Mouse (Mus musculus) left cerebral cortex, postnatal 25 days (tissue): ENCODE results near the gene Adgre5. TPM values are rescaled to one million over a fixed set of nuclear protein-coding genes. Genes with fewer than 3 reads are reported as not detected.

Source experiments
- DNase-seq, 2 experiments: peaks; one replicate each; pipeline ENCODE4 v3.0.0; 2022; ENCODE audit warnings: low spot score in 2 of 2, mixed read lengths in 1 of 2
- intact Hi-C: fragments of 180-260 bp; cut with DNase I; formaldehyde crosslinking; loops from one replicate; pipeline ENCODE4 v1.15.1; 2025
- total RNA-seq, 2 experiments: library from RNA; stranded (reverse); gene quantifications; 2 replicates each; pipeline ENCODE4 v1.2.3; 2021

Gene Adgre5
- total RNA-seq, 2 experiments from 2014 or later, result 9.0 to 9.6 TPM

DNA sequence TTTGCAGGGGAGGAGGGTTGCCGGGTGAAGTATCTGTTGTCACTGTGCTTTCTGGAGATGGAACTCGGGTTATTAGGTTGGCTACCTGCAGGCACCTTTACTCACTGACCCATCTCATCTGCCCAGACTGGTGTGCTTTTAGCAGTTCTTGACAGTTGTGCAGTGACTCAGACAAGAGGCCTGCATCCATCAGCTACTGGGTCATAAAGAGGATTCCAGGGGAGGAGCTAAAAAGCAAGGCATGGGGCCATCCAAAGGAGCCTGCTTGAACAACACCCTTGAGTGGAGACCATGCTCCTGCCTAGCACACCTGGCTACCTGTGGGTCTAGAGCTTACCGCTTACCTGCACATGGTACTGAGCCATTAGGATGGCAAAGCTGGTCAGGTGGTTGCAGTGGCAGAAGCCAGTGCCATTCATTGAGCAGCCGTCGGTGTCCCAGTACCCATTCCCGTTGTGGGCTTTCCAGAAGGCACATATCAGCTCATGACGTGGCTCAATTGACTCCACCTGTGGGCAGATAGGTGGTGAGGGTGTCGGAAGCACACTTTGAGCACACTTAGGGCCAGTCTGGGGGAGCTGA, 15.5 kb downstream of the Adgre5 start:
- no peak for DNase-seq
- intact Hi-C loops, result loop anchor here (2.0 kb wide), 2 partner anchors 169 to 229 kb away; partner anchors contain the start of genes Asf1b and Gm10644

DNA sequence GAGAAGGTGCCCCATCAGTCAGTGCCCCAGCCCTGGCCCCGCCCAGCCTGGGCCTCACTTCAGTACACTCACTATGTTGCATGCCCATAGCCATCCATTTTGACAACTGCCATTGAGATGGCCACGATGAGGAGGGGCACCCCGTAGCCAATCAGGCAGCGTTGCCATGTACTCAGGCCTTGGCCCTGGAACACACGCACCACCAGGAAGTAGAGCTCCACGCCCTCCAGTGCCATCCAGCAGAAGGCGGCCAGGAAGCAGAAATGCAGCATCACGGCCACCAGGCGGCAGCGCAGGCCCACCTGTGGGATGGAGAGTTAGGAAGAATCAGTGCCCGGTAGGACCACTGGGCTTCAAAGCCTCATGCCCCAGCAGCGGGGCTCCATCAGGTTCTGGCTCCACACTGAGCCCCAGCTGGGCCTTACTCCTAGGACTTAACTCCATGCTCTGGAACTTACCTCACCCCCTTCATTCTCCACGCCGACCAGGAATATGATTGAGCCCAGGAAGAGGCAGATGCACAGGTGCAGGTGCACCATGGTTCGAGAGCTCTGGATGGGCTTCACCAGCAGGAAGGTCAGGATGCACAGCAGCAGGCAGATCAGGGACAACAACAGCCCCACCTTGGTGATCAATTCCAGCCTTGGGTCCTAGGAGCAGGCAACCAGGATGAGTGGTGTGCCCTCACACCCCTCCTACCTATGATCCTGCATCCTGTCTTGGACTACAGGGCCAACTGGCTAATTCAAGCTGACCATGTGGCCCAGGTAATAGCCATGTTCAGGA, 16.2 kb downstream of the Adgre5 start:
- DNase-seq, result peak; percentile 79 to 82
- intact Hi-C loops, result loop anchor here (2.0 kb wide), 2 partner anchors 170 to 230 kb away; partner anchors contain the start of genes Asf1b and Gm10644

DNA sequence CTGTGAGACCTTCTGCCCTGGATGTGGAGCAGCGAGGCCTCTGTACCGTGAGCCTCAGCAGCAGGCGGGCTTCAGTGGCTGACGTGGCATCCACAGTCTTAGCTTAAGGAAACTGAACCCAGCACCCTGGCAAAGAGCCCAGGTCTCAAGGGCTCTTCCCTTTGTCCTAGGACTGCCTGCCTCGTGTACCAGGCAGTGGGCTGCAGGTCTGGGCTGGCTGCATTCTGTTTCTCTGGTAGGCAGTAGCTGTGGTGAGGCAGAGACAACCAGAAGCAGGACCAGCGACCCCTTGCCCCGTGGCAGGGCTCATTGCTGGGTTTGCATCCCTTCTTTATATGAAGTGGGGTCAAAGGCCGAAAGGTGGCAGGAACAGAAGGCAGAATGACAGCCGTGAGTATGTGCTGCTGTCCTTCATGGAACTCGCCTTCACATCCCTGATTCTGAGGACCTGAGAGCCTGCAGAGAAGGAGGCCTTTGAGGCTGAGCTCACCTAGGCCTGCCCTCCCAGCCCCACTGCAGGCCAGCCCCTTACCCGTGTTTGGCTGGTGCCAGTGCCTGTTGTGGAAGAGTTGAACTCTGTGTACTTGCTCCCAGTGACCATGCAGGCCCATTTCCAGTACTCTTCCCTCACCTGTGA, 17.6 kb downstream of the Adgre5 start:
- intact Hi-C loops, result loop anchor here (2.0 kb wide), 2 partner anchors 171 to 231 kb away; partner anchors contain the start of genes Asf1b and Gm10644
- DNase-seq, result no peak

DNA sequence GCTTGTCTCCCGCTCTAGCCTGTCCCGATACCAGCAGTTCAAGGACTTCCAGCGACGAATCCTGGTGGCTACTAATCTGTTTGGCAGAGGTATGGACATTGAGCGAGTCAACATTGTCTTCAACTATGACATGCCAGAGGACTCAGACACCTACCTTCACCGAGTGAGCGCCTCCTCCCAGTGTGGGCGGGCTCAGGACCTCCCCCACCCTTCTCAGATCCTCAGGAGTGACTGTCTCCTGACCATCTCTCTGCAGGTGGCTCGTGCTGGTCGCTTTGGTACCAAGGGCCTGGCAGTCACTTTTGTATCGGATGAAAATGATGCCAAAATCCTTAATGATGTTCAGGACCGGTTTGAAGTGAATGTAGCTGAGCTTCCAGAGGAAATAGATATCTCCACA, 18.5 kb downstream of the Adgre5 start:
- DNase-seq, result no peak
- intact Hi-C loops, result no loop called here

DNA sequence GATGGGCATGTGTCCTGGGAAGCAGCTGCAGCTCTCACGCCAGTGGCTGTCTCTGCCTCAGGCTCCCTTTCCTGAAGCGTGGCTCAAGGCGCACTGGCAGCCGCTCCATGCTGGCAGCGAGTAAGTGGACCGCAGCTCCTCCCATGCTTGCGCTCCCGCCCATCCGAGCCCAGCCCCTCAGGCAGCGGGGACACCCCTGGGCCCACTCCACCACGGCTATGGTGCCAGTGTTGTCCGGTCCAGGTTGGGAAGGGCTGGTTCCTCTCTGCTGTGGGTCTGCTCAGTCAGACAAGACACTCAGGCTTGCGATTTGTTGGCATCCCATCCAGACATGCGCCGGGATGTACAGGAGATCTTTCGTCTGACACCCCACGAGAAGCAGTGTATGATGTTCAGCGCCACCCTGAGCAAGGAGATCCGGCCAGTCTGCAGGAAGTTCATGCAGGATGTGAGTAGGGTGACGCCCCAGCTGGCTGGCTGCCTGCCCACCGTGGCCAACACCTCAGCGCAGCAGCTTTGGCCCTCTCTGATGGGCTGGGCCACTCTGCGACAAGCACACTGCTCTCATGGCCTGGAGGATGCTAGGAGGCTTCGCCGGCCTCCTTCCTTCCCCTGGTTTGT, 19.6 kb downstream of the Adgre5 start:
- no peak for DNase-seq
- intact Hi-C loops, result no loop called here

DNA sequence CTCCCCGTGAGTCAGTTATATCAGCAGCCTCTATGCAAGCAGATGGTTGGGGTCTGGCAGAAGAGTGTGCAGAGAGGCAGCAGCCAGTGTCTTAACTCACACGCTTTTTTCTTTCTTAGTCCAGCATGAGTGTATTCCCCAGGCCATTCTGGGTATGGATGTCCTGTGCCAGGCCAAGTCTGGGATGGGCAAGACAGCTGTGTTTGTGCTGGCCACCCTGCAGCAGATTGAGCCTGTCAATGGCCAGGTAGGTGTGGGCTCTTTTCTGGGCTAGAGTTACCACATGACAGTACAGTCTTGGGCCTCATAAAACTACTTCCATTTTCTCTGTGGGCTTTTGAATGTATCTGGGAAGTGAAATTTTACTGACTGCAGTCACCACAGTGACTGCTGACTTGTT, 21.4 kb downstream of the Adgre5 start:
- intact Hi-C loops, result loop anchor here (5.0 kb wide), 1 partner anchor 57 kb away; no protein-coding TSS in a partner anchor
- no peak for DNase-seq

DNA sequence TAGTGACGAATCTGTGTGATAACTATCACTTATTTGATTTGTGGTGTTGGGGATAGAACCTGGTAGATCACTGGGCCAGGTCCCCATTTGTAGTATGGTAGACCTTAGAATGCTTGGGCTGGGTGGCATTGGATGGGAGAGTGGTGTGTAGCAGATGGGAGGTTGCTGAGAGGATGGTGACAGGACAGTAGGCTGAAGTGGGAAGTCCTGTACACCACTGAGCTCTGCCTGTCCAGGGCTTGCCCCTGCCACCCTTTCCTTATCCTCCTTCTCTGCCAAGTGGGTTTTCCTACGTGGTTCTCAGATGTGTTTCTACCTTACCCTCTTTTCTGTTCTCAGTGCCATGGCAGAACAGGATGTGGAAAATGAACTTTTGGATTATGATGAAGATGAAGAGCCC, 22.1 kb downstream of the Adgre5 start:
- intact Hi-C loops, result loop anchor here (5.0 kb wide), 1 partner anchor 57 kb away; no protein-coding TSS in a partner anchor
- DNase-seq, result no peak

DNA sequence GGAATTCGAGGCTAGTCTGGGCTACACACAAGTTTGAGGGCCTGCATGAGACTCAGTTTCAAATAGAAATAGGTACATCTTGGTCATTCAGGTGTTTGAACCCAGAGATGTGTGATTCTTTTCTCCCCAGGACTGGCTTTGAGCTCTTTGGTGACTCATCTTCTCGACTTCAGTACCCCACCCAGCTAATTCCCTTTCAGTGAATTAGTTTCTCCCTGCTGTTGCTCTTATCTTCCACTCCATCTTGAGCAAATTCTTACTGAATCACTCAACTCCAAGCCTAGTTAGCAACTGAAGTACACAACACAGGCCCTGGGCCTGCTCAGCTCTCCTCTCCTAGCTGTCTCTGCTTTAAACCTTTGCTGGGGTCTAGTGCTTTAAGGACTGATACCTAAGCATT, 24.6 kb downstream of the Adgre5 start:
- intact Hi-C loops, result loop anchor here (5.0 kb wide), 1 partner anchor 54 kb away; no protein-coding TSS in a partner anchor
- no peak for DNase-seq

DNA sequence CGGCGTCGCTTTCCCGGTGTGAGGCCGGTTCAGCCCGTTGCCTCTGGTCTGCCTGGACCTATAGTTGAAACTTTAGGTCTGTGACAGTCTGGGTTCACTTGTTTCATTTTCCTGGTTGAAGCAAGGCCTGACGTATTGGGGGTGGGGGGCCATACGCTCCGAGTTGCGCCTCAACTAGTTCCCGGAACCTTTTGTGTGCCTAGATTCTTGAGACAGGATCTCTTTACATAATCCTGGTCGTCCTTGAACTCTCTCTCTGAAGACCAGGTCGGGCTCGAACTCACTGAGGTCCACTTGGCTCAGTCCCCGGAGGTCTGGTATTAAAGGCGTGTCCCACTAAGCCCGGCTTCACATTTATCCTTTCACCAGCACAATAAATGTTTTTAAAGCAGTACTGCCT, 25.4 kb downstream of the Adgre5 start:
- no peak for DNase-seq
- intact Hi-C loops, result loop anchor here (5.0 kb wide), 1 partner anchor 53 kb away; no protein-coding TSS in a partner anchor

DNA sequence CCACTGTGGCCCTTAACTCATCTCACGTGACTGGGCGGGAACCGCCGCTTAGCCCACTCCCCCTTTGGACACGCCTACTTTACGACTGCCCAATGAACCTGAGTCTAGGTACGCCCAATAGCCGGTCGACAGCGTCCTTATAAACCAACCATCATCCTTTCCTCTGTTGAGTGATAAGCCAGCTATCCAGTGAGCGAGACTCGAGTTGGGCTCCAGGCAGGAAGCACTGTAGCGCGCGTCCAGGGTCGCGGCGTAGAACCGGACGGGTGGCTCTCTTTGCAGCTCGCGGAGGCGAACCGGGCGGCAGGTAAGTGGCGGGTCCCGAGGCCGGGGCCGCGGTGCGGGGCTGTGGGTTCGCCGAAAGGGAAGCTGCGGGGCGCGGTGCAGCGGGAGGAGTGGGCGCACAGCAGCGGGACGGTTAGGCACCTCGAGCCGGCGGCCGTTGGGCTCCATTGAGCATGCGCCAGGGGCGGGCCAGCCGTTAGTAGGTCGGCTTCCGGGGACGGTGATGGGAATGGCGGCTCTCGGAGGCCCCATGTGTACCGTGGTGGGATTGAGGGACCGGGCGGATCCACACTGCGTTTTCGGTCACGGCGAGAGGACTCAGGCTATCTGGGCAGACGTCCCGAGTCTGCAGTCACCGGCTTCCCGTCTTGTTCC, 26.0 kb downstream of the Adgre5 start, which contains the start of gene Ddx39:
Gene Ddx39, plus strand, starts transcription at position 147 of the 660 bp plus-strand sequence.
- intact Hi-C loops, result loop anchor here (5.0 kb wide), 1 partner anchor 53 kb away; no protein-coding TSS in a partner anchor
- peak; percentile 97 to 99 for DNase-seq

DNA sequence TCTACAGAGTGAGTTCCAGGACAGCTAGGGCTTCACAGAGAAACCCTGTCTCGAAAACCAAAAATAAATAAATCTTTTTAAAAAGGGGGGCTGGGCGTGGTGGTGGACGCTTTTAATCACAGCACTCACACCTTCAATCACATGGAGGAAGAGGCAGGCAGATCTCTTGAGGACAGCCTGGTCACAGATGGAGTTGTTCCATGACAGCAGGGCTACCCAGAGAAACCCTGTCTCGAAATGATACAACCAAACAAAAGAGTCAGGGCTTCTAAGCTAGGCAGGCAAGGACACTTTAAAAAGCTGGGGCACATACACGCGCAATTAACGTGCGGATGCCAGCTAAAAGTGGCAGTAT, 26.5 kb downstream of the Adgre5 start:
- no peak for DNase-seq
- intact Hi-C loops, result loop anchor here (5.0 kb wide), 1 partner anchor 52 kb away; no protein-coding TSS in a partner anchor

DNA sequence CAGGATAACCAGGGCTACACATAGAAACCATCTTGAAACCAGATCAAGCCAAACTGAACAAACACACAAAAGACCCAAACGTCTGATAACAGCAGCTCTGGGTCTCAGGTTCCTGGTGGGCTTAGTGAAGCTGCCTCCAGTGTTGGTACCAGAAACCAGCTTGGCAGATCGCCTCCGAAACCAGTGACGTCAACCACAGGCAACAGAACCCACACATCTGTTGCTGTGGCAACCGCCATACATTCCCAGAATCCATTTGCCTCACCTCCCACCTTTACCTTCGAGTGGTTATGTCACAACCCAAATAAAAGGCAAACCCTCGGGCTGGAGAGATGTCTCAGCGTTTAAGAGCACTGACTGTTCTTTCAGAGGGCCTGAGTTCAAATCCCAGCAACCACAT, 33.6 kb downstream of the Adgre5 start:
- peak; percentile 54 to 82 for DNase-seq
- intact Hi-C loops, result no loop called here

DNA sequence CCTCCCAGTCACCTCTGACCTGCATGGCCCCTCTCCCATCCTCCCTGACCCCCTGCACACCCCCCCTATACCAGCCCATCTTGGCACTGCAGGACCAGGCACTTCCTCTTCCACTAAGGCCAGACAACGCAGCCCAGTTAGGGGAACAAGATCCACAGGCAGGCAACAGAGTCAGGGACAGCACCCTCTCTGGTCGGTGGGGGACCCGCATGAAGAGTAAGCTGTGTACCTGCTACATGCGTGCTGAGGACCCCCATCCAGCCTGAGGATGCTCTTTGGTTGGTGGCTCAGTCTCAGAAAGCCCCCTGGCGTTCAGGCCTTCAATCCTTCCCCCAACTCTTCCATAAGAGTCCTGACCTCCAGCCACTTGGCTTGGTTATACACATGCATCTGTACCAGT, 34.7 kb downstream of the Adgre5 start:
- DNase-seq, result no peak
- intact Hi-C loops, result no loop called here

DNA sequence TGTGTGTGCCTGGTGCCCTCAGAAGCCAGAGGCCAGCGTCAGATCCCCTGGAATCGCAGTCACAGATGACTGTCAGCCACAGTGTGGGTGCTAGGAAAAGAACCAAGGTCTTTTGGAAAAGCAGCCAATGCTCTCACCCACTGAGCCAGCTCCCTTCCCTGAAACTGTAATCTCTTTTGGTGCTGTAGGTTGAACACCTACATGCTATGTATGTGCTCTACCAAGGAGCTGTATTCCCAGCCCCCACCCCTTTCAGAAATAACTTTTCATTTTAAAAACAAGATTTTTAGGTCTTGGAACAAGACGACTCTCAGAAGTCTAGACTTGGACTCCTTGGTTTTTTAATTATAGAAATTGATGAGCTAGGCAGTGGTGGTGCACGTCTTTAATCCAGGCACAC, 37.7 kb downstream of the Adgre5 start:
- intact Hi-C loops, result no loop called here
- peak in 1 of 2 experiments; percentile 84 for DNase-seq

DNA sequence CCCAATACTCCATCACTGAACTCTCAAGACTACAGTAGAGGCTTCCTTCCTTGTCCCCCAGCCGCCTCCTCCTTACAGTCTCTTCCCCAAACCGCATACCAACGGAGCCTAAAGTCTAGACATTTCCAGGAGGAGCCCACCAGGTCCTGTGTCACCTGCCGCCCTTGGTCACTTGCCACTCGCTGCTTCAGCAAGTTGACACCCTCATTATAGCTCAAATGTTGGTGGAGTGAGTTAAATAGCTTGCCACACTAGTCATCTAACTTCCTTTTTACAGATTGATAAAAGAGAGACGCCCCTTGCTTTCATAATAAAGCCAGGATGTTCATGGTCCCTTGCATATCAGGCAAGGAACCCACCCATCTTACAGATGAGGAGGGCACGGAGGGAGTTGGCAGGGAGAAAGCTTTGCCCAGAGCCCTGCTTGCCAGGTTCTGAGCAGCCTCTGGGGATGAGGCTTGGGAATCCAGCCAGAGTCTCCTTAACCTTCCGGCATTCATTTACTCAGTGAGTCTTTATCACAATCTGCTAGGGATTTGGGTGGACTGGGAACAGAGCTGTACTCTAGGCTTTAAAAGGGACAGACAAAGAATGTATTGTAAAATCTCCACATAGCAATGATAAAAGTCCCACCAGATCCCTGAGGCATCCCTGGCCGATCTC, 40.6 kb downstream of the Adgre5 start:
- no peak for DNase-seq
- intact Hi-C loops, result no loop called here

DNA sequence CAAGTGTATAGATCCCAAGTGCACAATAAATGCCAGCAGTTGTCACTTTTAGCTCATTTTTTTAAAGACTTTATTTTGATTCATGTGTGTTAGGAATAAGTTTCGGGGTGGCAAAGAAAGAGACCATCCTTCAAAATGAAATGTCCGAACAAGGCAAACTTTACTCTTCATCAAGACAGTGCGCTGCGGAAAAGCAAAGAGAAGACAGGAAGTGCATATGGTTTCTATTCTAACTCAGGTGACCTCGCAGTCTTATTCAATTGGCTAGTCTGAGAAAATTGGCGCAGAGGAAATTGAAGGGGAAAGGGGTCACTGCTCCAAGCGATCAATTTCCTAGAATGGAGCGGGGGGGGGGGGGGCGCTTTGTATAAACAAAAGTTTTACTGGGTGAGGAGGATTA, 41.6 kb downstream of the Adgre5 start:
- intact Hi-C loops, result no loop called here

DNA sequence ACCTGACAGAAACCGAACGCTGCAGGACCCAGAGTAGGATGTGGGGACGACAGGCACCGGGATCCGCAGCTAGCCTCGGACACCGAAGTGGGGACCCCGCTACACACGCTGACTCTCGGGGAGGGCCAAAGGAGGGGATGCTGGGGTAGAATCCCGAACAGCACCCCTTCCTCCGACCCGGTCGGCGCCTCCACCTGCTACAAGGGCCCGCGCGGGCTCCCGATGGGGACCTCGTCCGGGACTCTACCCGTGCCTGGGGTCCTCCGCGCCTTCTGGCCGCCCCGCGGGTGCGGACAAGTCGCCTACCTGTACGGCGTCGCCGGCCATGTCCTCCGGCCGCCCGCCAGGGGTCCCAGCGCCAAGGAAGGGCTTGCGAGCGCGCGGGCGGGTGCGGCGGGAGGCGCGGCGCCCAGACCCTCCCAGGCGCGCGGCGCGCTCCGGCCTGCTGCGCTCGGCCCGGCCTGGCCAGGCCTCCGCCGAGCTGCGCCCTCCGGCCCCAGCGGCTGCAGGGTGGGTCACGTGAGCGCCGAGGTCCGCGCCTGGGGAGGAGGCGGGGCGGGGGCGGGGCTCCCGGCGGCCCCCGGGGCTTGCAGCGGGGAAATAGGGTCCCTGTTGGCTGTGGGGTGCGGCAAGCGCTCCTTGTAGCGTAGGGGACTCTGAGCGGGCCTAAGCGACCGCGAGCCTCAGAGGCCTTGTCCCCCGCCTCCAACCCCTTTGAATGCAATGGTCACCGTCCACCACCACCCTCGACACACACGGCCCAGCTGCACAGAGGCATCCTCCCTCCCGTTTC, 42.3 kb downstream of the Adgre5 start, which contains the start of gene Pkn1:
Gene Pkn1, minus strand, starts transcription at position 519 of the 793 bp plus-strand sequence.
- intact Hi-C loops, result no loop called here
- DNase-seq, result peak; percentile 57 to 72

More for the DNA sequence above, 41.6 kb downstream of the Adgre5 start:
- DNase-seq, result no peak

DNA sequence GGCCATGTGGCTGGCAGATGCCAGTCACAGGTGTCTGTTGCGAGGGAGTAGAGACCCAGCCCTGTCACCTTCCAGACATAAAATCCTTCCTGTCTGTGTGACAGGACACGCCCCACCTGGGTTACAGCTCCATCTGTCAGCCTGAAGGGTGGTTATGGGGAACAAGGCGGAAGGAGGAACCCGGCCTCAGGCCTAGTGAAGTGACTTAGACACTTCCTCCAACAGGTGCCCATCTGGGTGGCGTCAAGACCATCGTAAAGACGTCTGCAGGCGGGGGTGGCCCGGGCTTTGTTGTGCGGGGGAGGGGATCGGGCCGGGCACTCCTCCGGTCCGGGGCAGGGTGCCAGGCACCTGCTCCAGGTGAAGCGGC, 42.9 kb downstream of the Adgre5 start:
- peak in 1 of 2 experiments; percentile 65 for DNase-seq

More for the DNA sequence above, 42.9 kb downstream of the Adgre5 start:
- intact Hi-C loops, result no loop called here
